Mouse (Mus musculus): ENCODE measurements around the gene Mier2.

The Mier2 gene

GRCm38 (mm10) chr10:79574350-79574749 lies 19.4 kb upstream of the Mier2 start:
- no peak for DNase-seq

DNA sequence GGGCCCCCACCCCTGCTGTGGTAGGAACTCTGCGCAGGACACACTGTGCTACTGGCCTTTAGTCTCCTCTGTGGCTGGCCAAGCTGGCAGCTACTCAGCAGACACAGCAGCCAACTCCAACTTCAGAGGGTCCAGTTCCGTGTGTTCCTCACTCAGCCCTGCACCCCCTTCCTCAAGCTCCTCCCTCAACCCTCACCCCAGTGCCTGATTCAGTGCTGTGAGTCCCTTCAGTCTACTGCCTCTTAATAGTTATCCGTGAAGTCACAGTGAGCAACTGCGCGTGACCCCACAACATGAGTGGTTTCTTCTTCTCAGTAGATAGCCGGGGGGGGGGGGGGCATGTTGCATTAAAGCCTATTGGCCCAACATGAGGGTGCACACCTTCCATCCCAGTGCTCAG lies 18.6 kb upstream of the Mier2 start:
- no peak for DNase-seq

- DNase-seq: no peak
These were observed 16.3 kb upstream of the Mier2 start for GRCm38 (mm10) chr10:79571314-79571713.

GRCm38 (mm10) chr10:79569921-79570320 lies 14.9 kb upstream of the Mier2 start:
- DNase-seq: no peak

GRCm38 (mm10) chr10:79559716-79560115 lies 4.7 kb upstream of the Mier2 start:
- DNase-seq: no peak

- DNase-seq: no peak
These were observed 2.5 kb upstream of the Mier2 start for GRCm38 (mm10) chr10:79557496-79557895.

DNA sequence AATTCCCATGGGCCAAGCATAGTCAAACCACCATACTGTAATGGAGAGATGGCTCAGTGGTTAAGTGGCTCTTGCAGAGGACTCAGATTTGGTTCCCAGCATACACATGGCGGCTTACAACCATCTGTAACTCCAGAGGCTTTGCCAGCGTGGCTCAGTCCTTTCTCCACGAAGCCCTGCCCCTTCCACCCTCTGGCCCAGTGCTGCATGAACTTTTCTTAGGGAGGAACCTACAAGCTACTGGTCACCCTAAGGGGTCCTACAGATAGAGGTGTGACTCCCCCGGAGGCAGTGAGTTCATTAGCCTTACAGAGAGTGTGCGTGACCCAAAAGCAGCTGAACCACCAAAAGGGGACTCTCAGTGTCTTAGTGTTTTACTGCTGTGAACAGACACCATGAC lies 2.0 kb upstream of the Mier2 start:
- no peak for DNase-seq

DNA sequence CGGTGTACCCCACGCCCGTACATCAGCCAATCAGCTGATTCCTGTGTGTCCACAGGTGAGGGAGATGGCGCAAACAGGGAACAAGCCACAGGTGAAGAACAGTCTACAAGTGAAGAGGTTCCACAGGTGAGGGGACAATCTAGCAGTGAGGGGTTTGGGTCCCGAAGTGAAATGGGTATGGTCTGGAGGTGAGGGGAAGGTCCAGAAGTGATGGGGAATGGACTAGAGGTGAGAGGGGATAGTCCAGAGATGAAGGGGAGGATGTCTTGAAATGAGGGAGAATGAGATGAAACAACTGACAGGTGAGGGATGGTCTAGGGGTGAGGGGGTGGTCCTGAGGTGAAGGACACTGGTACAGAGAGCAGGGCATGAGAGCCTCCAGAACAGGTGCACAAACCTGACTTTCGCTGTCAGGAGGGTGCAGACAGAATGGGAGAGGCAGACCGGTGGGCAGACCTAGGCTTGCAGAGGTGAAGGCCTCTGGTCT lies 282 bp upstream of the Mier2 start:
- DNase-seq: no peak

- no peak for DNase-seq
These were observed 1.3 kb downstream of the Mier2 start for GRCm38 (mm10) chr10:79553691-79554090.

DNA sequence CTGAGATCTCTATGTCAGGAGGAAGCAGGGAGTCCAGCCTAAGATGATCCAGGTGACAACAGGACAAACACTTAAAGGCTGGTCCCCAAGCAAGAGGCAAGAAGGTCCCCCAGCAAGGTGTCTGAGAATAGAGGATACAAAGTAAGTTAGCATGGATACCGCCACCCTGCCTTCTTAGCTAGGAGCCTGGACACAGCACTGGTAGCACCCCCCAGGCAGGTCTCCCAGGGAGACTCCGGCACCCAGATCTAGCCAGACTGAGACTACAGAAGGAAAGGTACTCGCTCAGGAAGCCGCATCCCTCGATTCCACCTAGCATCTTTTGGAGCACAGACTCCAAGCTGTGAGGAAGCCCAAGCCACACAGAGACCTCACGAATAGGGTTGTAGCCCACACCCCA lies 1.8 kb downstream of the Mier2 start:
- DNase-seq: no peak

DNA sequence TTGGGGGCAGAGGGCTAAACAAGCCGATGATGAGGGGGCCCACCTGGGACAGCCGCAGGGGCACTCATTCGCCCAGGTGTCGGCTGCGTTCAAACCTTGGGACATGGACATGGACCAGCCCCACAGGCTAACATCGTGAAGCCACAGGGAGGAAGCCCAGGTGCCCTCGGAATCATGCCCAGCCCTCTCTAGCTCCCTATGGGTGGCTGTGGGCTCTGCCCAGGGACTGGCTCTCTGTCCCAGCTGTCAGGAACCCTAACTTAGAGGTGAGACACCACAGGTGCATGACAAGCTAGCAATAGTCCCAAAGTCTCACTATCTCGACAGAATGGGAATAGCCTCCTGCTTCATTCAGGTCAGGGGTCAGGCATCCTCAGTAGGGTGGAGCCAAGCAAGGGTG lies 2.5 kb downstream of the Mier2 start:
- DNase-seq: no peak

DNA sequence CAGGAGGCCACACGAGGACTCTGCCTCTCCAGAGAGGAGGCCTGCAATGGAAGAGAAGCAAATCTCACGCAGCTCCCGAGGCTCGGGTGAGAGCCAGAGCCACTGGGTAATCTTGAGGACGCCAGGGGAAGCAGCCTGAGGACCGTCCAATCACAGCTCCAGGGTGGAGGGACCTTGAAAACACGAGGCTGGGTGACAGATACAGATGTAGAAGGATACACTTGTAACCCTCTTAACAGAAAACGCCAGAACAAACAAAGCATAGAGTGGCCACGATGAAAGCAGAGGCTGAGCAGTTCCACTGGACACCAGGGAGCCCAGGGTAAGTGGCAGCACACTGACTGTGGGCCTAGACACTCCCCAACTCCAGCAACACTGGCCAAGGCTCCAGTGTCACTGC lies 4.6 kb downstream of the Mier2 start:
- no peak for DNase-seq

DNA sequence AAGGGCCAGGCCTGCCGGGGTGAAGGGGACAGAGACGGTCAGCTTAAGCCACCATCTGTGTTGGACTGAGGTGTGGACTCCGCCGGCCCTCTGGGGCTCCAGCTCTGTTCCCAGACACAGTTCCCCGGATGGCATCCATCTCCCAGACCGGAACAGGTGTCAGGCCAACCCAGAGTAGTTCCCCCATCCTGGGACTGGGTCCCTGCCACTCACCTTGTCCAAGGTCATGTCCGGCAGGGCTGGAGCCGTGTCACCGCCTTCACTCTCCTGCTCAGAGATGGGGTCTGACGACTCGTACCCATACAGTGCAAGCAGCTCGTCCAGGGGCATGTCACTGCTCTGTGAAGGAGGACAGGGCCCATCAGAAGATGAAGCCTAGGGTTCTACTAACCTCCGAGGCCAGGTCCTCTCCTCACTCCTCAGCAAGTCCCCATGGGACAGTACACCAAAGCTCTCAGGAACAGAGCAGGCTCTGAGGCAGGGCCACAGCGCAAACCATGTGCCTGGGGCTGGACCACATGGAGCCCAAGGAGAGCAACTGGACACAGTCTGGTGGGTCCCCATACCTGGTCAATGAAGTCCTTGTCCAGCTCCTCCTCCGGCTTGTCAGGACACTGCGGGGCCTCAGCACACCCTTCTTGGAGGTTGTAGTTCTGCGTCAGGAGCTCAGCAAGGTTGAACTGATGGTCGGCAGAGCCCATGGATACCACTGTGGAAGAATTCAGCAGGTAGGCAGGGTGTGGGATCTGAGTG lies 5.9 kb downstream of the Mier2 start:
- no peak for DNase-seq

- no peak for DNase-seq
These were observed 6.5 kb downstream of the Mier2 start for GRCm38 (mm10) chr10:79548546-79548945.

DNA sequence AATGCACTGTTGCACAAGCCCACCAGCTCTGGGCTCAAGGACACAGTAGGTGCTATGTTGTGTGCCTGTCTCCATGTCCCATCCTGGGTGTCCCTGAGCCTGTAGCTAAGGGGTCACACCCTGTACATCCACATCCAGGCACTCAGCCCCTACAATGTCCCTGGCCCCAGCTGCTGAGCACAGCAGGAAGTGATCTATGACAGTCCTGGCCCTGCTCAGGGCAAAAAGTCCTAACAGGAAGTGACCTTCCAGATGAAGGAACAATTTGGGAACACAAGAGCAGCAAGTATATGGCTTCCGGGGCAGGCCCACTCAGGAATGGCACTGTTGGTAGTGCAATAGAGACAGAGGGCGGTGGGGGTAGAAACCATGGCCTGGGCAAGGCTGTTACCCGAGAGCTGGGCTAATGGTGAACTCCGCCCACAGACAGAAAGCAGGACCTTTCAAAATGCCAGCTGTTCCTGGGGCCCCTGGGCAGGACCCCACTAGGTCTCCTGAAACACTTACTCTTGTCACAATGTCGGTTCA lies 7.8 kb downstream of the Mier2 start:
- DNase-seq: no peak

DNA sequence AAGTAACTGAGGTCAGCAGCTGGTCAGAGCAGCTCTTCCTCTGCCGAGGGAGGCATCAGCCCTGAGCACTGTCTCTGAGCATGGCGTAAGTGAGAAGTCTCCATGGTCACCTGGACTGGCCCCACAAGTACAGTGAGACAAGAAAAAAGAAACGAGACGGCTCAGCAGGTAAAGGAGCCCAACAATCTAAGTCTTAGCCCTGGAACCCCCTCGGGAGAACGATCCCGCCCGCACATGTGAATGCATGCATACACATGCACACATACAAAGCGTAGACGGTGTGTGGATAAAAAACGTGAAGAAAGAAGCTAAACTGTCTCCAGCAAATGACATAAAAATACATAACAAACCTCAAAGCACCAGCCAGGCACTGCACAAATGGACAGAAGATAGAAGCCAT lies 8.5 kb downstream of the Mier2 start:
- no peak for DNase-seq

GRCm38 (mm10) chr10:79545891-79546290 lies 9.1 kb downstream of the Mier2 start:
- DNase-seq: no peak

- DNase-seq: no peak
These were observed 10.4 kb downstream of the Mier2 start for GRCm38 (mm10) chr10:79544631-79545030.

GRCm38 (mm10) chr10:79543884-79544597 lies 11.0 kb downstream of the Mier2 start:
- no peak for DNase-seq

- no peak for DNase-seq
These were observed 12.8 kb downstream of the Mier2 start for GRCm38 (mm10) chr10:79542171-79542570.

GRCm38 (mm10) chr10:79541522-79541921 lies 13.5 kb downstream of the Mier2 start:
- DNase-seq: no peak

- DNase-seq: no peak
These were observed 14.3 kb downstream of the Mier2 start for GRCm38 (mm10) chr10:79540746-79541145.

GRCm38 (mm10) chr10:79539701-79540495 lies 15.1 kb downstream of the Mier2 start:
- no peak for DNase-seq
